Mouse (Mus musculus) CH12F3 (cell line): Measurements from ENCODE around the gene Them5.

Source experiments
- in situ Hi-C: fragments of 300-500 bp; cut with MboI; formaldehyde crosslinking; loops from 2 replicates; pipeline ENCODE4 v1.14.3; 2020; ENCODE audit warnings: low sequenced_read_pairs

Them5 gene

GRCm38 (mm10) chr3:94371637-94372036, 29.7 kb downstream of the Them5 start:
- in situ Hi-C loops = loop anchor here (10.0 kb wide), 1 partner anchor 73 kb away; the partner anchor contains the start of genes Mrpl9 and Oaz3

GRCm38 (mm10) chr3:94372038-94372437, 30.1 kb downstream of the Them5 start:
- in situ Hi-C loops = loop anchor here (10.0 kb wide), 1 partner anchor 73 kb away; the partner anchor contains the start of genes Mrpl9 and Oaz3

- in situ Hi-C loops = loop anchor here (10.0 kb wide), 1 partner anchor 72 kb away; the partner anchor contains the start of genes Mrpl9 and Oaz3
Measured at GRCm38 (mm10) chr3:94372641-94373040, 30.7 kb downstream of the Them5 start, which contains the start of gene Rorc. Gene Rorc (plus strand): TSS chr3:94372794.

- in situ Hi-C loops = loop anchor here (10.0 kb wide), 1 partner anchor 72 kb away; the partner anchor contains the start of genes Mrpl9 and Oaz3
Measured at GRCm38 (mm10) chr3:94373090-94373489, 31.2 kb downstream of the Them5 start.

- in situ Hi-C loops = loop anchor here (10.0 kb wide), 1 partner anchor 71 kb away; the partner anchor contains the start of genes Mrpl9 and Oaz3
Measured at GRCm38 (mm10) chr3:94373597-94374011, 31.7 kb downstream of the Them5 start.

- in situ Hi-C loops = loop anchor here (10.0 kb wide), 1 partner anchor 70 kb away; the partner anchor contains the start of genes Mrpl9 and Oaz3
Measured at GRCm38 (mm10) chr3:94374636-94375035, 32.7 kb downstream of the Them5 start.

GRCm38 (mm10) chr3:94375146-94375545, 33.2 kb downstream of the Them5 start:
- in situ Hi-C loops = loop anchor here (10.0 kb wide), 1 partner anchor 70 kb away; the partner anchor contains the start of genes Mrpl9 and Oaz3

GRCm38 (mm10) chr3:94375861-94376260, 34.0 kb downstream of the Them5 start:
- in situ Hi-C loops = loop anchor here (10.0 kb wide), 1 partner anchor 69 kb away; the partner anchor contains the start of genes Mrpl9 and Oaz3

- in situ Hi-C loops = loop anchor here (10.0 kb wide), 1 partner anchor 68 kb away; the partner anchor contains the start of genes Mrpl9 and Oaz3
Measured at GRCm38 (mm10) chr3:94377028-94377923, 35.4 kb downstream of the Them5 start.

GRCm38 (mm10) chr3:94379831-94380510, 38.1 kb downstream of the Them5 start:
- in situ Hi-C loops = loop anchor here (10.0 kb wide), 1 partner anchor 65 kb away; the partner anchor contains the start of genes Mrpl9 and Oaz3

GRCm38 (mm10) chr3:94382308-94382707, 40.4 kb downstream of the Them5 start:
- in situ Hi-C loops = no loop called here

- in situ Hi-C loops = no loop called here
Measured at GRCm38 (mm10) chr3:94383476-94383875, 41.6 kb downstream of the Them5 start.

- in situ Hi-C loops = no loop called here
Measured at GRCm38 (mm10) chr3:94386671-94387070, 44.8 kb downstream of the Them5 start.

- in situ Hi-C loops = no loop called here
Measured at GRCm38 (mm10) chr3:94387391-94387790, 45.5 kb downstream of the Them5 start.

- in situ Hi-C loops = no loop called here
Measured at GRCm38 (mm10) chr3:94388047-94388446, 46.1 kb downstream of the Them5 start.

- in situ Hi-C loops = no loop called here
Measured at GRCm38 (mm10) chr3:94389420-94389819, 47.5 kb downstream of the Them5 start.

- in situ Hi-C loops = no loop called here
Measured at GRCm38 (mm10) chr3:94391001-94391400, 49.1 kb downstream of the Them5 start.

- in situ Hi-C loops = no loop called here
Measured at GRCm38 (mm10) chr3:94392128-94392527, 50.2 kb downstream of the Them5 start.

- in situ Hi-C loops = no loop called here
Measured at GRCm38 (mm10) chr3:94393049-94393448, 51.1 kb downstream of the Them5 start.

GRCm38 (mm10) chr3:94396336-94396735, 54.4 kb downstream of the Them5 start:
- in situ Hi-C loops = no loop called here

GRCm38 (mm10) chr3:94396851-94397250, 55.0 kb downstream of the Them5 start:
- in situ Hi-C loops = no loop called here
